In the genomic region with DNA sequence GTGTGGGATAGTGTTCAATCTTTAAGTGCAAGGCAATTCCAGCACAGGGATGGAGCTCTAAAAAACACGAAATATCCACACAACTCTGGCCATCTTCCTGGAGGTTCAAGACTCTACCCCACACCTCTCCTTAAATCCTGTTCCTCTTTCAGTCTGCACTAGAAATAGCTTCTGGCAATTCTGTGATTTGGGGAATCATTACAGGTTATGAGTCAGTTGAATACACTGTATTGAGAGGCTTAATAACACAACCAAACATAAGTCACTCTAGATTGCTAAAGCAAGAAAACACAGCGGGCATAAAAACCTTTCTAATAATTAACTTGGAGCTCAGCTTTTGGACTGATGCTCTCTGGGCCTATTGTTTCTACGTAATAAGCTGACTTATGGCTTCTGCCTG, we compare ENCODE assay signal across 51 mouse cellular contexts. TPM values are rescaled to one million over a fixed set of nuclear protein-coding genes. Genes with fewer than 3 reads are reported as not detected.
"Had no signal": no experiment of that assay in that cellular context is flagged by ENCODE, and none has a peak within 500 bp of the region (broad histone marks: within the 10 kb centered on the region; RNA-seq: fewer than 3 reads in every experiment).

No protein-coding gene starts in this region.

- DNase-seq: heart, postnatal 10 days; heart, postnatal 14 days; heart, postnatal 36 days; heart, postnatal 4 days; kidney, adult 11 months; kidney, adult 18-20 months; kidney, adult 2 months; kidney, adult 8-10 months; kidney, adult 9 months; kidney, postnatal 10 days; kidney, postnatal 14 days; kidney, postnatal 25 days; kidney, postnatal 36 days; kidney, postnatal 4 days; layer of hippocampus, adult 9-11 months; layer of hippocampus, postnatal 36 days had no signal

- H3K27me3 ChIP-seq: heart, embryonic 12.5 days; heart, embryonic 13.5 days; heart, embryonic 15.5 days; hindbrain, embryonic 12.5 days; hindbrain, embryonic 13.5 days; hindbrain, embryonic 15.5 days; intestine, embryonic 15.5 days; kidney, embryonic 15.5 days had no signal

- ATAC-seq: hindbrain, embryonic 16.5 days; hindbrain, postnatal 0 days; inflammation-experienced regulatory T-cells, adult 6 months; intestine, embryonic 15.5 days; intestine, embryonic 16.5 days; intestine, postnatal 0 days had no signal

RNA-seq across cellular contexts. Expression of a gene that starts 2.1 kb away (rescaled TPM):
- total RNA-seq: heart, postnatal 10 days; heart, postnatal 14 days; heart, postnatal 36 days; heart, postnatal 4 days; hematopoietic stem cell, adult 5-6 weeks; hindbrain, postnatal 0 days; layer of hippocampus, adult 18-20 months; layer of hippocampus, adult 2 months; layer of hippocampus, adult 8-10 months; layer of hippocampus, postnatal 10 days; layer of hippocampus, postnatal 14 days; layer of hippocampus, postnatal 25 days; layer of hippocampus, postnatal 36 days; left cerebral cortex, adult 18-20 months; left cerebral cortex, adult 2 months had no signal
- polyA plus RNA-seq: heart, embryonic 10.5 days; heart, embryonic 11.5 days; heart, embryonic 12.5 days; heart, embryonic 13.5 days; heart, embryonic 14.5 days; heart, embryonic 15.5 days; heart, embryonic 16.5 days; heart, postnatal 0 days; hindbrain, embryonic 10.5 days; hindbrain, embryonic 11.5 days; hindbrain, embryonic 13.5 days; hindbrain, embryonic 14.5 days; hindbrain, embryonic 15.5 days; hindbrain, embryonic 16.5 days; hindbrain, postnatal 0 days; inflammation-experienced regulatory T-cells, adult 6 months; intestine, embryonic 14.5 days; intestine, embryonic 15.5 days; intestine, embryonic 16.5 days; intestine, postnatal 0 days; kidney, adult 2 months; kidney, embryonic 14.5 days; kidney, embryonic 15.5 days; kidney, embryonic 16.5 days; kidney, postnatal 0 days; large intestine, adult 2 months had no signal

RNA-seq across cellular contexts. Expression of a gene that starts 19.8 kb away (rescaled TPM):
- total RNA-seq: heart, postnatal 10 days; heart, postnatal 14 days; heart, postnatal 36 days; heart, postnatal 4 days; hematopoietic stem cell, adult 5-6 weeks; hindbrain, postnatal 0 days; layer of hippocampus, adult 18-20 months; layer of hippocampus, adult 2 months; layer of hippocampus, adult 8-10 months; layer of hippocampus, postnatal 10 days; layer of hippocampus, postnatal 14 days; layer of hippocampus, postnatal 25 days; layer of hippocampus, postnatal 36 days; left cerebral cortex, adult 18-20 months; left cerebral cortex, adult 2 months had no signal
- polyA plus RNA-seq: heart, embryonic 10.5 days; heart, embryonic 11.5 days; heart, embryonic 12.5 days; heart, embryonic 13.5 days; heart, embryonic 14.5 days; heart, embryonic 15.5 days; heart, embryonic 16.5 days; heart, postnatal 0 days; hindbrain, embryonic 10.5 days; hindbrain, embryonic 11.5 days; hindbrain, embryonic 12.5 days; hindbrain, embryonic 13.5 days; hindbrain, embryonic 14.5 days; hindbrain, embryonic 15.5 days; hindbrain, embryonic 16.5 days; hindbrain, postnatal 0 days; inflammation-experienced regulatory T-cells, adult 6 months; intestine, embryonic 14.5 days; intestine, embryonic 15.5 days; intestine, postnatal 0 days; kidney, embryonic 14.5 days; kidney, embryonic 15.5 days; kidney, embryonic 16.5 days; kidney, postnatal 0 days; large intestine, adult 2 months had no signal

RNA-seq across cellular contexts. Expression of a gene that starts 41.4 kb away (rescaled TPM):
- total RNA-seq: heart, postnatal 10 days; heart, postnatal 14 days; heart, postnatal 36 days; heart, postnatal 4 days; hematopoietic stem cell, adult 5-6 weeks; hindbrain, postnatal 0 days; layer of hippocampus, adult 18-20 months; layer of hippocampus, adult 2 months; layer of hippocampus, adult 8-10 months; layer of hippocampus, postnatal 10 days; layer of hippocampus, postnatal 14 days; layer of hippocampus, postnatal 25 days; layer of hippocampus, postnatal 36 days; left cerebral cortex, adult 18-20 months; left cerebral cortex, adult 2 months had no signal
- polyA plus RNA-seq: heart, embryonic 10.5 days; heart, embryonic 11.5 days; heart, embryonic 12.5 days; heart, embryonic 13.5 days; heart, embryonic 14.5 days; heart, embryonic 15.5 days; heart, embryonic 16.5 days; heart, postnatal 0 days; hindbrain, embryonic 10.5 days; hindbrain, embryonic 11.5 days; hindbrain, embryonic 12.5 days; hindbrain, embryonic 13.5 days; hindbrain, embryonic 14.5 days; hindbrain, embryonic 15.5 days; hindbrain, embryonic 16.5 days; hindbrain, postnatal 0 days; inflammation-experienced regulatory T-cells, adult 6 months; intestine, embryonic 14.5 days; intestine, embryonic 15.5 days; intestine, embryonic 16.5 days; intestine, postnatal 0 days; kidney, adult 2 months; kidney, embryonic 14.5 days; kidney, embryonic 15.5 days; kidney, embryonic 16.5 days; kidney, postnatal 0 days; large intestine, adult 2 months had no signal

RNA-seq across cellular contexts. Expression of a gene that starts 57.0 kb away (rescaled TPM):
- total RNA-seq: heart, postnatal 10 days; heart, postnatal 14 days; heart, postnatal 36 days; heart, postnatal 4 days; hematopoietic stem cell, adult 5-6 weeks; hindbrain, postnatal 0 days; layer of hippocampus, adult 18-20 months; layer of hippocampus, adult 2 months; layer of hippocampus, adult 8-10 months; layer of hippocampus, postnatal 10 days; layer of hippocampus, postnatal 14 days; layer of hippocampus, postnatal 25 days; layer of hippocampus, postnatal 36 days; left cerebral cortex, adult 18-20 months; left cerebral cortex, adult 2 months had no signal
- polyA plus RNA-seq: heart, embryonic 10.5 days; heart, embryonic 11.5 days; heart, embryonic 12.5 days; heart, embryonic 13.5 days; heart, embryonic 14.5 days; heart, embryonic 15.5 days; heart, embryonic 16.5 days; heart, postnatal 0 days; hindbrain, embryonic 10.5 days; hindbrain, embryonic 11.5 days; hindbrain, embryonic 12.5 days; hindbrain, embryonic 13.5 days; hindbrain, embryonic 14.5 days; hindbrain, embryonic 15.5 days; hindbrain, embryonic 16.5 days; hindbrain, postnatal 0 days; inflammation-experienced regulatory T-cells, adult 6 months; intestine, embryonic 14.5 days; intestine, embryonic 15.5 days; intestine, embryonic 16.5 days; intestine, postnatal 0 days; kidney, adult 2 months; kidney, embryonic 14.5 days; kidney, embryonic 15.5 days; kidney, embryonic 16.5 days; kidney, postnatal 0 days; large intestine, adult 2 months had no signal
